Mouse (Mus musculus) brown adipose tissue, adult 24 weeks (tissue): ENCODE data around the gene Shb. TPM values are rescaled to one million over a fixed set of nuclear protein-coding genes. Genes with fewer than 3 reads are reported as not detected.
A peak's percentile ranks its signal among the peaks of the same experiment; 100 is the strongest.

Experiments
- H3K27ac ChIP-seq: fragments of 200-500 bp; replicated peaks from 2 replicates; pipeline ENCODE4 v1.5.1; 2012; ENCODE audit warnings: low read depth, mild to moderate bottlenecking, low read length
- H3K4me1 ChIP-seq: fragments of 200-500 bp; 2 replicates; pipeline ENCODE4 v1.6.1; 2012; ENCODE audit warnings: low read length, mixed read lengths; ENCODE audit not compliant: control insufficient read depth, insufficient read depth, insufficient read length
- H3K4me3 ChIP-seq: fragments of 200-500 bp; 2 replicates; pipeline ENCODE4 v1.5.1; 2012; ENCODE audit warnings: low read depth, mild to moderate bottlenecking, low read length, moderate library complexity; ENCODE audit not compliant: insufficient read depth
- polyA plus RNA-seq: library from polyadenylated mRNA; stranded (reverse); fragments of >200 nt; gene quantifications from 2 replicates; pipeline ENCODE4 v1.2.4, GENCODE M21; 2012; ENCODE audit not compliant: missing spikeins, insufficient read depth, insufficient read length

Gene Shb
- polyA plus RNA-seq, 1 experiment: 23.1 TPM

DNA sequence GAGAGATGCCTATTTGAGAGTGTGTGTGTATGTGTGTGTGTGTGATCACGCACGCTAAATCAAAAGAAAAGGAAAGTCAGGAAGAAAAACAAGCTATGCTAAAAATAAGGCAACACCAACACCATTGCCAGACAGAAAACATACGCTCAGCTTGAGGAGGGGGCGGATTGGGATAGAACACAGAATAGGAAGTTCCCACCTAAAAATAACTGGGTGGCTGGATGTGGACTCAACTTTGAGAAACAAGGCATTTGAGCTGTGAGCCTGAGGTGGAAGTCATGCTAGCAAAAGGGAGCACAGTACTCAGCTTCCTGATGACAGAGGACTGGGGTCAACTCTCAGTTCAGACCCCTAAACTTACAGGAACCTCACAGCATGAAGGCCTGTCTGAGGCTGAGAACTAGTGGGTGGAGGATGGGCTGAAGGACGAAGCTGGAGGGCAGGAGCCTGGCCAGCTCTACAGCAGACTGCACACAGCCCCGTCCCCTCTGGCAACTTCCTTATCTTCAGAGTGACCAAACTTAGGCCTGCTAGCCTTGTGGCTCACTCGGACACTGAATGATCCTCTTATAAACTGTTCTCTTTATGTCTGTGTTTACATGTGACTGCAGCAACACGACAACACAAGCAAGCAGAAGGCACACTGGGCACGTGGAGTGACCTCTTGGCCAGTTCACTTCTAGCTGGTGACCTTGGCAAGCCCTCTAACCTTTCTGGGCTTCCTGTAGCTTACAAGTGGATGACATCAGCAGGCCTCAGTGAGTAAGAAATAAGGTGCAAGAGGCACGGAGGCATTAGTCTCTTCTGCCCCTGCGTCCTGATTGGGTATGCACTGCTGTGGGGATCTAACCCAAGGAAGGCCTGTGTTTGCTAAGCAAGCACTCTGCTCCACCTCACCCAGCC is 60.4 kb downstream of the Shb start:
- no peak overlapping the region for H3K4me3 ChIP-seq
- H3K4me1 ChIP-seq: peaks cover 26% of the 10 kb centered on the region
- H3K27ac ChIP-seq: peak overlapping the region; percentile 71

DNA sequence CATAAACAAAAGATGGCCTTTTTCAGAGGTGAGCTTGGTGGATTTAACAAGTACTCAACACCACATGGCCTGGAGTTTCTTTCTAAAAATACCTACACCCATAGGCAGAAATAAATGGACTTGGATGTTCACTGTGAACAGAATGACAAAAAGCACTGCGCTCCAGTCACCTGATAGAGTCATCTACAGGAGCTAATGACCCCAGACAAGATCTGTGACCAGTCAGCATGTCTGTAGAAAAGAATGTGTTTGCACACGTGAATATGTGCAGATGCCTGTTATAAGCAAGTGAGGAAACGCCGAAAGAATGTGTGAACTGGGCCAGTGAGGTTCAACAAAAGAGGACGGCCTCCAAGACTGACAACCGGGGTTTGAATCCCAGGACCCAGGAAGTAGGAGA is 63.2 kb downstream of the Shb start:
- peaks cover 31% of the 10 kb centered on the region for H3K4me1 ChIP-seq
- H3K27ac ChIP-seq: no peak overlapping the region
- H3K4me3 ChIP-seq: no peak overlapping the region

DNA sequence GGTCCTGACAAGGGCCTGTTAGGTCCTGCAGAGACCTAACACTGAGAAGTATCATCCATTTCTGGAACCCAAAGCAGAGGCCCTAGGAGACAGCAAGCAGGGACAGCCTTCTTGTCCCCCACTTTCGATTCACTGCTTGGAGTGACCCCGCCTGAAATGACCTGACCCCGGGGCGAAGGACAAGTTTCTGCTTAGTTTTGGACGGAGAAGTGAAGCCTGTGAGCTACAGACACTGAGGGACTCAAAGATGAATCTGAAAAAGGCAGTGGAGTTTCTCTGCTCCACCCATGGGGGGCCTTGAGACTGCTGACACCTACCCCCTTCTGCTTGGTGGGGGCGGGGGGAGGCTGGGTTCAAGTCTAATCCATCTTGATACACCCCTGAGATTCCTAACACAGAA is 63.8 kb downstream of the Shb start:
- no peak overlapping the region for H3K27ac ChIP-seq
- peaks cover 30% of the 10 kb centered on the region for H3K4me1 ChIP-seq

DNA sequence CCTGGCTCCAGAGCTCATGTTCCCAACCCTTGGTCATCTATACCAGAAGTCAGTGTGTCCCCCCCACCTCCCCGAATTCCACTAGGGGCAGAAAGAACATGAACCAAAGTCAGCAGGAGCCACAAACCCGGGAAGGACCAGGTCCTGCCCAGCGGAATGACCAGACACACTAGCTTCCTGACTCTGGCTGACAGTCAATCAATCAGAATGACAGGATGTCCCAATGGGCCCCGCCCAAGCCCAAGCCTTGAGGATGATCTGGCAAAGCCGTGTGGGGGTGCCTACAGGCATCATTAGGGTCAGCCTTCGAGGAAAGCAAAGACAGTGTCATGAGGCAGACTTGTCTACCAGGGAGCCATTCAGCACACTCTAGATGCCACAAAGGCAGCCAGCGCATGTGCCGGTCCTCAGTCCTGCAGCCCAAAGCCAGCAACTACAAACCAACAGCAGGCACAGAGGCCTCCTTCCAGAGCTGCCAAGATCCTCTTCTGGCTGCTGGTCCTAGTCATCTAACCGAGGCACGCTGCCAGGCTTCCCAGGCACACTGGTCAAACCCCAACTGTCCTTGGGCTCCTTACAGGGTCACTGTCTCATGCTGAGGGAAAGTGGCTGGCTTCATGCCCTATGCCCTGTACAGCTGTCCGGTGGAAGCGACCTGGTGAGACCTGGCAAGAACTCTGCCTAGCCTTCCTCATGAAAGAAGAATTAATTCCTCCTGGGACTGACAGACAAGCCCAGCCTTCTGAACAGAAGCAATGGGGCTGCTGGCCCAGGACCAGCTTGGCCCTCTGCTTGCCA is 65.0 kb downstream of the Shb start:
- Histone ChIP-seq H3K27ac (no peak overlapping the region), H3K4me3 (no peak overlapping the region), H3K4me1 (peaks cover 21% of the 10 kb centered on the region)

More for the DNA sequence above, 63.8 kb downstream of the Shb start:
- no peak overlapping the region for H3K4me3 ChIP-seq

DNA sequence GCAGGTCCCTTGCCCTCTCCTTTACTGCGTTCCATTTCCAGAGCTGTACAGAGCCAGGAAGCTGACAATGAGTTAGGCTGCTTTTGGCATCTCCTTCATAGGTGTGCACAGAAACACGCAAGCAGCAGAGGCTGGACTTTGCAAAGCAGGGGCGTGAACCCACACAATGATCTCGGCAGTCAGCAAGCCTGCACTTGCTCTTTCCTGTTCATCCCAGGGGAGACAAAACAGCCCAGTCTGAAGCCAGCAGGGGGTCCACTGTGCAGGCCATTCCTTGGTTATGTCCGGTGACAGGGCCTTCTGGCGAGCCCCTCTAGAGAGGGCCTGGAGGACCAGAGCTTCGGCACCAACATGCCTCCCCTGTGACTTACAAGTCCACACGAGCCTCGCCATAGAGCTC is 67.3 kb downstream of the Shb start:
- Histone ChIP-seq H3K4me3 (no peak overlapping the region), H3K4me1 (peaks cover 13% of the 10 kb centered on the region), H3K27ac (no peak overlapping the region)

DNA sequence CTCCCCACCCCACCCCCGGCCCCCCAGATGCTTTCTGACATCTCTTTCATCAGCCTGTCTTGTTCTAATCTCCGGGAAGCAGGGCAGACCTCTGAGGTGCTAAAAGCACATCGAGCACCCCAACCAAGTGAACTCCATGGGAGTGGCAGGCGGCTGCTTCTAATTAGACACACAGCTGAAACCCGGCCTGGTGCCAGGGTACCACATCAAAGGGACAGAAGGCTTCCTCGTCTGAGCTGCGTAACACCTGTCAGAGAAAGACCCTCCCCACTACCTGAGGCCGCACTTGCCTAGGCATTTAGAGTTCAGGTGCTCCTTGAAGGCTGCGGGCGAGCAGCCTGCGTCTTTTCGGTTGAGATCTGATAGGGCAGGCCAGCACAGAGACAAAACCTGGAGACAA is 67.7 kb downstream of the Shb start:
- peaks cover 13% of the 10 kb centered on the region for H3K4me1 ChIP-seq
- H3K27ac ChIP-seq: no peak overlapping the region
- no peak overlapping the region for H3K4me3 ChIP-seq

DNA sequence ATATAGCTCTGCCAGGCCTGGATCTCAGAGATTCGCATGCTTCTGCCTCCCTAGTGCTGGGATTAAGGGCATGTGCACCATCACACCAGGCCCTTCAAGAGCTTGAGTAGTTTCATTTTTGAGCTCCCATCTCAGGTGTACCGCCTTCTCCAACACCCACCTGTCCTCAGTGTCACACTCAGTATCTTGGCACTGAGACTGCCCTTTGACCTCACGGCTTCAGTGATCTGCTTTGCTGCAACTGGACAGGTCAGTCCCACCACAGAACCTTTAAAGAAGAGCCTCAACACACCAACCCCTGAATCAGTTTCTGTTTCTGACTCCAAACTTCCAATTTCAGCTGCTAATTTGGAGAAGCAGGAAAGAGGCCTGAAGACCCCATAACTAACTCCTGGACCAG is 68.1 kb downstream of the Shb start:
- Histone ChIP-seq H3K27ac (no peak overlapping the region), H3K4me1 (peaks cover 13% of the 10 kb centered on the region), H3K4me3 (no peak overlapping the region)

DNA sequence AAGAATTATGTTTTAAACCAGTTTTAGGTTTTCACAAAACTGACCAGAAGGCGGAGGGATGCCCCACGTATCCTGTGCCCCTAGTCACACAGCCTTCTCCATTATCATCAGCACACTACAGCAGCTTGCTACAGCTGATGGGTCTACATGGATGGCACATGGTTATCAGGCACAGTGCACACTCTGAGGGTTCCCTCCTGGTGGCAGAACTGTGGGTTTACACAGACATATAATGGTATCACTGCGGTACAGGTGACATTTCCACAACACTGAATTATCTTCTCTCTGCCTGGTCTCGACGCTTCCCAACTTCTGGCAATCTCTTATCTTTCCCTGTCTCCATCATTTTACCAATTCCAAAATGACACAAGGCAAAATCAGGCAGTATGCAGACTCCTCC is 69.6 kb downstream of the Shb start:
- Histone ChIP-seq H3K4me3 (no peak overlapping the region), H3K4me1 (peaks cover 13% of the 10 kb centered on the region), H3K27ac (no peak overlapping the region)

DNA sequence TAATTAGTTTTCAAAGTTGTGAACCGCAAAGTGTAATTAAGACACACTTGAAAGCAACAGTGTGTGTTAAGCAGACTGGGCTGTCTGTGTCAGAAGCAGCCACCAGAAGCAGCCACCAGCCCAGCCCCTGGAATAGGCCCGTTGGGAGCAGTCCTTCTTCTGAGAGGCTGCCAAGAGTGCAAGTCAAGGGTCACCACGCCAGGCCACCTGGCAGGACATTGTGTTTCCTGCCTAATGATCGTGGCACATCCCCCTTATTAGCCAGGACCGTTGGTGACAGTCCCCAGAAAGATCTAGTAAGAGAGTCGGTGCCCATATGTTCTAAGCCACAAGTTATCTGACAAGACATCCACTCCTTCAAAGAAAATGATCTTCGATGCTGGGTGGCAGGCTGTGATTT is 70.6 kb downstream of the Shb start:
- H3K4me3 ChIP-seq: no peak overlapping the region
- peaks cover 6% of the 10 kb centered on the region for H3K4me1 ChIP-seq
- H3K27ac ChIP-seq: peak overlapping the region; percentile 44; the same call in 1 of the 2 replicates

DNA sequence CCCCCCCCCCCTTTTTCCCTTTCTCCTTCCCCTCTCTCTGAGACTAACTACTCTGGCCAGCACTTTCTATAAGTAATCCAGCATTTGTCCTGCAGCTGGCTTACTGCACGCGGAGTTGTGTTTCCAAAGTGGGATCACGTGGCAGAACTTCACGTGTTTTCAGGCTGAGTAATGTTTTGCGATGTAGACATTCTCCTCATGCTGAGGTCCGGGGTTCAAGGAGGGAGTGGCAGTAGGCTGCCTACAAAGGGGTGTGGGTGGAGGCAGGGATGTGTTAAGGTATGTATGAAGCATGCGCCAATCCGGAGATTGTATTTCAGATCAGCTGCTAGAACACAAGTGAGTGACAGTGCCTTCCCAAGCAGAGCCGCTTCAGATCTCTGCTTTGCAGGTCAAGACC is 72.9 kb downstream of the Shb start:
- Histone ChIP-seq H3K4me1 (peaks cover 3% of the 10 kb centered on the region; the same call in 1 of the 2 replicates), H3K4me3 (no peak overlapping the region), H3K27ac (no peak overlapping the region)

DNA sequence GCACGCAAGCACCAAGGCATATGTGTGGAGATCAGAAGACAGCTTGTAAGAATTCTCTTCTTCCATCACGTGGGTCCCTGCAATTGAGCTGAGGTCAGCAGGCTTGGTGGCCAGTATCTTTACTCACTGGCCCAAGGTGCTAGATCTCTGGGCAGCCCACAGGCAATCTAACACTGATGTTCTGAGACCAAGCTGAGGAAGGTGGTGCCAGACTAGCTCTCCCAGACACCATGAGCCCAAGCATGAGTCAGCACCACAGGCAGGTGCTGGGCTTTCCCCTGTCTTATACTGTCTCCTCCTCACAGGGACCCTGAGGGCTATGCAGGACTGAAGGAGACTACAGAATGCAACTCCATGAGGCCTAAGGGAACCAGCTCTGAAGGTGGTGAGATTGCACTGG is 74.7 kb downstream of the Shb start:
- H3K4me1 ChIP-seq: peaks cover 14% of the 10 kb centered on the region

DNA sequence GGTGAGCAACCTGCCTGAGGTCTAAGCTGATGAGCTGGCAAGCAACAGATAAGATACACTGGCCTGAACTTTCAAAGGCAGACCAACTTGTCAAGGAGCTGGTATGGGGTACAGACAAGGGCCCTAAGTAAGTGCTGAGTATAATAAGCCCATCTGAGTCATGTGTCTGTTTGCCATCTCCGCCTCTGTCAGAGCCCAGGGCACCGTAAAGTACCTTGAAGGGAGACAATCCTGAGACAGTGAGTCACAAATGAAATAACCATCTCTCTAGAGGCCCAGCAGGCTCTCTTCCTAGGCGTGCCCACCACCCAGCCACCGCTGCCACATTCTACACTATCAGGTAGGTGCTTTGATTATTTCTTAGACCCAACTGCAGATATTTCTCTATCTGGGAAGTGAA is 77.3 kb downstream of the Shb start:
- Histone ChIP-seq H3K27ac (no peak overlapping the region), H3K4me1 (peaks cover 19% of the 10 kb centered on the region), H3K4me3 (no peak overlapping the region)

More for the DNA sequence above, 74.7 kb downstream of the Shb start:
- Histone ChIP-seq H3K4me3 (no peak overlapping the region), H3K27ac (no peak overlapping the region)

DNA sequence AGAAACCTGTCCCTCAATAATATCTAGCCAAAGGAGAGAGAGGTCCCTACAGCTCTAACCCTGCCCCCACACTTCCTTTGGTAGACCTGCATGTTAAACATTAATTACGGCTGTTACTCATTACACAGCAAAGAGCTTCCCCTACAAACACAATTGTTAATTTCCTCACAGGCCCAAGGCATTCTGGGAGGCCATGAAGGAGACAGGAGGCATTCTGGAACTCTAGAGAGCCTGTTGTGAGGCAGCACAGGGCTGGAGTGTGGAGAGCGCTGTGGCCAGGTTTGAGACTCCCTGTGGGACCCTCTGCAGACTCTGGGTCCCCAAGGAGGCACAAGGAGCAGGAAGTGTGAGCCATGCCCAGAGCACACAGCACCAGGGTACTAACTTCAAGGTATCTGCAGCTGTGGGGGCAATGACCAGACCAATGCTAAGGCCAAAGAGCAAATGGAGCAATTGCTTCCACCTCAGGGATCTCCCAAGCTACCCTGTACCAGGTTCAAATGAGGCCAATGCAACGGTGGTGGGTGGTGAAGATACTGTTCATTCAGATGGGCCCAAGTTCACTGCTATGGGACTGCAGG is 78.9 kb downstream of the Shb start:
- peak overlapping the region; percentile 51 for H3K27ac ChIP-seq
- peaks cover 22% of the 10 kb centered on the region for H3K4me1 ChIP-seq
- H3K4me3 ChIP-seq: no peak overlapping the region

DNA sequence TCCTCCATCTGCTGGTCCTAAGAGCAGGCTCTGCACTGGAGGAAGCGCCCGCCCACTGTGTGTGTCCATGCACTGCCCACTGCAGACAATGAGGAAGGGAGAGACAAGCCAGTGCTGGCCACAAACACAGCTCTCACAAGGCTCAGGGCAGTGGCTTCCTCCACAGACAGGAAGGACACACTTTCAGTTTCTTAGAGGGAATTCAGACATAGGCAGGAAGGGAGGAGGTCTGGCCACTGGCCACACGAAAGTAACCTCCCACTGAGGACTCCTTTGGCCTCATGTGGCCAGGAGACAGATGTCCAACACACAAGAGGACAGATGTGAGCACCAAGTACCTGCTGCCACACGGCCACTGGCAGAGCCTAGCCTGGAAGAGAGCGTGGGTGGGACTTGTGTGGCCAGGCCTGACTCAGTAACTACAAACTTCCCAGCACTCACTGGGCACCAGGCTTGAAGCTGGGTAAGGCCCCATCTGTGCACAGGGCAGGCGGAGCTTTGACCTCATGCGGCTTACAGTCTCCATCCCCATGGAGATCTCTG is 79.6 kb downstream of the Shb start:
- H3K4me3 ChIP-seq: no peak overlapping the region
- peaks cover 23% of the 10 kb centered on the region for H3K4me1 ChIP-seq
- H3K27ac ChIP-seq: peak overlapping the region; percentile 51

DNA sequence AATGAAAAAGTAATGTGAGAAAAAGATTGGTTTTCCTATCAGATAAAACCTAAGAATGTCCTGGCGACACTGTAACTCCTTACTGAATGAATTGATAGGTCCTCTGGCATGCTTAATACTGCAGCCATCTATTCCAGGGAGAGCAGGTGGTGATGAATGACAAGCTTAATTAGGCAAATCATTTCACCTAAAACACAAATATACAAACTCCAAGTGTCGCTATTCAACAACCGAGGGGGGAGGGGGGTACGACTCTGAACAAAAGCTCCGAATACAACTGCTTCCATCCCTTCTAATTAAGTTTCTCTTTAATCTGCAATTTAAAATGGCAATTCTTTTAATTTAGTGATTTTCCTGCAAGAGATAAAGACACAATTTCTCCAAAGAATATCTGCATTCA is 83.3 kb downstream of the Shb start:
- Histone ChIP-seq H3K4me1 (peaks cover 37% of the 10 kb centered on the region), H3K4me3 (no peak overlapping the region), H3K27ac (no peak overlapping the region)
